Mouse (Mus musculus): ENCODE data around the gene Il13. TPM values are rescaled to one million over a fixed set of nuclear protein-coding genes. Genes with fewer than 3 reads are reported as not detected.

The Il13 gene
- not detected in 2 replicates for polyA plus RNA-seq (2012; rRNA removed)

- no peak for DNase-seq (ENCODE audit: low spot score)
Observed at GRCm38 (mm10) chr11:53634556-53634955, at the start of gene Il13. TSS of gene Il13 (minus strand) at chr11:53634702.

- no peak for DNase-seq (ENCODE audit: low spot score)
Observed at GRCm38 (mm10) chr11:53682994-53683530, 48.6 kb upstream of the Il13 start.

DNA sequence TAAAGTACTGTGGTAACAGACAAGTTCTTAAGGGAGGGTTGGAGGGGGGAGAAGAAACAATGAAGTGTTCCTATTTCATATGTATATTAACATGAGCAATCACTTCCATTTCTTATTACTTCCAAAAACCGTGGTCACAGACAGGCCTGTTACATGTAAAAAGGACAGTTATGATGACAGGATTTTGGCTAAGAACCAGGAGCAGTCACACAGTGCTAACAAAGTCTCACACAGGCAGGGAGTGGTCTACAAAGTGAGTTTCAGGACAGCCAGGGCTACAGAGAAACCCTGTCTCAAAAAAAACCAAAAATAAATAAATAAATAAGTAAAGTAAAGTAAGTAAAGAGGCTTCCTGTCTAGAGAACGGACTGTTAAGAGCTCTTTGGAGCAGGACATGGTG is 47.7 kb upstream of the Il13 start:
- DNase-seq (ENCODE audit: low spot score) = no peak

DNA sequence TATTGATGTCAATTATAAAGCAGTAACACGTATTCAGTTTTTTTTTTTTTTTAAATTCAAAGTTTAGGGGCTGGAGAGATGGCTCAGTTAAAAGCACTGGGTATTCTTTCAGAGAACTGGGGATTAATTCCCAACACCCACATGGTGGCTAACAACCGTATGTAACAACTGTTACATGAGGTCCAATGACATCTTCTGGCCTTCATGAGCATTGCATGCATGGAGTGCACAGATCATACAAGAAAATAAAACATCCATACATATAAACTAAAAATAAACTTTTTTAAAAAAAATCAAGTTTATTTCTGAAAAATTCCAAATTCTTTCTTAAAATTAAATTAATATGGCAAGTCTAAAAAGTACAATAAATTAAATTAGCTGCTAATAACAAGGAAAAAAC is 47.2 kb upstream of the Il13 start:
- no peak for DNase-seq (ENCODE audit: low spot score)

GRCm38 (mm10) chr11:53680141-53680540 is 45.6 kb upstream of the Il13 start:
- DNase-seq (ENCODE audit: low spot score) = no peak

- DNase-seq (ENCODE audit: low spot score) = no peak
Observed at GRCm38 (mm10) chr11:53671414-53671813, 36.9 kb upstream of the Il13 start.

DNA sequence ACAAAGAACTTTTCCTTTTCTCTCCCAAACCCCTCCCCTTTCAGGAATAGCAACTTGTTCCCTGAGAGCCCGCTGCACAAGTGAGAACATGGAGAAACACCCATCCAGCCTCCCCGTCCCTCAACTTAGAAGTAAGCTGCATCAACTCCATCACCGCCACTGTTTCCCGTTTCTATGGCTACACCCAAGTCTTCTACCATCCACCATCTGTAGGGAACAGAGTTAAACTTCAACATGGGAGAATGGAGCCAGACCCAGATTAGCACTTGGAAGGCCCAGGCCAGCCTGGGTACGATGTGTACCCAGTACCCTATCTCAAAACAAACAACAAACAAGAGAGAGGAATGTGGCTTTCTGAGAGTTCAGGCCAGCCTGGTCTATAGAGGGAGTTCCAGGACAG is 29.6 kb upstream of the Il13 start:
- DNase-seq (ENCODE audit: low spot score) = no peak

GRCm38 (mm10) chr11:53662794-53663674 is 28.5 kb upstream of the Il13 start:
- no peak for DNase-seq (ENCODE audit: low spot score)

GRCm38 (mm10) chr11:53657828-53658227 is 23.3 kb upstream of the Il13 start:
- no peak for DNase-seq (ENCODE audit: low spot score)

DNA sequence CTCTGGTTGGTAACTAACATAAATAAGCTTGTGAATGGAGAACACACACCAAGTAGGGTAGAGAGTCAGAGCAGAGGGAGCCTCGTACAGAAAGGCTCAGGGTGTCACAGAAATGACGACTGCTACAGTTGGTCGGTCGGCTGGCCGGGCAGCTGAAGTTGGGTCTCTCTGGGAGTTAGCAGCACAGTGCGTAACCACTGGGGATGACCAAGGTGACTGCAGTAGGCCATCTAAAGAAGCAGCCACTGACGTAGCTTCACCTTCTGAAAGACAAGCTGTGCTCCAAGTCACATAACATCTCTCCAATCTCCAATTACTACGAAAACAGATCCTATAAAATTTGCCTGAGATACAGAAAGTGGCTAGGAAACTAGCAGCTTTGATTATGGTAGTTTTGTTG is 22.9 kb upstream of the Il13 start:
- no peak for DNase-seq (ENCODE audit: low spot score)

GRCm38 (mm10) chr11:53656558-53657202 is 22.2 kb upstream of the Il13 start:
- DNase-seq (ENCODE audit: low spot score) = no peak

- no peak for DNase-seq (ENCODE audit: low spot score)
Observed at GRCm38 (mm10) chr11:53655043-53655442, 20.5 kb upstream of the Il13 start.

- DNase-seq (ENCODE audit: low spot score) = no peak
Observed at GRCm38 (mm10) chr11:53652427-53652826, 17.9 kb upstream of the Il13 start.

DNA sequence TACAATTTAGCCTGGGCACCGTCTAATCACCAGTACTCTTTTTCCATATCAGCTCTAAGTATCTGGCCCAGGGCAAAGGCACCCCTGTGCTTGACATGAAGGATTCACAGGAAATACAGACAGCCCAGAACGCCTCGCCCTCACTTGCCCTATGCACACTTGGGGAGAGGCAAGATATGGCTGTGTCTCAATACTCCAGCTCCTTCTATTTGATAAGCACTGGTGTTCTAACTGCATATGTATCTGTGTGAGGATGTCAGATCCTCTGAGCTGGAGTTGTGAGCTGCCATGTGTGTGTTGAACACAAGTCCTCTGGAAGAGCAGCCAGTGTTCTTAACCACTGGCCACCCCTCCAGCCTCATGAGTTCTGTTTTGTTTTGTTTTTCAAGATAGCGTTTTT is 16.9 kb upstream of the Il13 start:
- DNase-seq (ENCODE audit: low spot score) = no peak

- no peak for DNase-seq (ENCODE audit: low spot score)
Observed at GRCm38 (mm10) chr11:53644017-53644416, 9.5 kb upstream of the Il13 start.

DNA sequence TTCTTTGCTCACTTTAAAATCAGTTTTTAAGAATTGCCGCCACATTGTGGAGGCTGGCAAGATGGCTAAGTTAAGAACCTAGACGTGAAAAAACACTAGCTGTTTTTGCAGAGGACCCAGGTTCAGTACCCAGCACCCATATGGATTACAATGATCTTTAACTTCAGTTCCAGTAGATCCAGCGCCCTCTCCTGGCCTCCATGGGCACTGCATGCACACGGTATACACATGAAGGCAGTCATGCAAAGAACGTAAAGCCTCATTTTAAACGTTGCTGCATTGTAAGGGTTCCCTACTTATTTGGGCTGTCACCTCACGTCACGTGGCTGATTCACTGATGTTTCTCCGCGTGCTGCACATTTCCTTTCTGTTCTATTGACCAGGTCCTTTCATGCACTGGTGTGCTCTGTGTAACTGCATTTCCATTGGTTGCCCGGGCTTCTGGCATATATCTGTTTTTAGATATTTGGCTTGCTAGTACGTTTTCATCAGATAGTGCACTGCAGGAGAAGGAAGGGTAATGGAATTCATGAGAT is 8.3 kb upstream of the Il13 start:
- DNase-seq (ENCODE audit: low spot score) = no peak

- DNase-seq (ENCODE audit: low spot score) = no peak
Observed at GRCm38 (mm10) chr11:53637803-53638260, 3.3 kb upstream of the Il13 start.

GRCm38 (mm10) chr11:53637046-53637802 is 2.7 kb upstream of the Il13 start:
- no peak for DNase-seq (ENCODE audit: low spot score)

- DNase-seq (ENCODE audit: low spot score) = no peak
Observed at GRCm38 (mm10) chr11:53636183-53636646, 1.7 kb upstream of the Il13 start.

- no peak for DNase-seq (ENCODE audit: low spot score)
Observed at GRCm38 (mm10) chr11:53635590-53636182, 1.2 kb upstream of the Il13 start.

DNA sequence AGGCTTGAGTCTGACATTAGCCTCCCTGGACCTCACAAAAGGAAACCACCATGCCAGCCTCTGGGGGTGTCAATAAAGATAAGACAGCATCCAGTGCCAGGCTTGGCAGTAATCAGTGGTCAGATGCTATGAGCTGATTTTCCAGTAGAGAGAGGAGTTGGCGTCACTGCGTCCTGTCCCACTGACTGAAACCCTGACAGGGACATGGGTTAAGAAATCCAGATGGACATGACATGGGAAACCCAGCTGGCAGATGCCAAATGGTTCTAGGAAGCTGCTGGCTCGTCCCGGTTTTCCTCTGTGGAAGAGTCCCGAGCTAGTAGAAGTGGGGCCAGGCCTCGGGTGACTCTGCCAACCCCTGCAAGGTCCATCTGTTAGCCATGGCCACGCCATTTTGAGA is 858 bp downstream of the Il13 start:
- DNase-seq (ENCODE audit: low spot score) = no peak

Measured in urinary bladder, adult 2 months (tissue).